Mouse (Mus musculus) spleen, adult 2 months (tissue): ENCODE results near the gene Lekr1.

Experiments
- CTCF ChIP-seq: fragments of 200-500 bp; IDR thresholded peaks from 2 replicates; pipeline ENCODE4 v1.5.1; 2011; ENCODE audit warnings: mild to moderate bottlenecking, inconsistent platforms; ENCODE audit not compliant: insufficient read depth, insufficient read length, insufficient replicate concordance; ENCODE audit errors: extremely low read depth
- POLR2A ChIP-seq: fragments of 200-500 bp; IDR thresholded peaks from 2 replicates; pipeline ENCODE4 v1.6.1; 2011; ENCODE audit warnings: low read depth, low read length, inconsistent platforms

- TF ChIP-seq POLR2A (no peak), CTCF (no peak)
Observed at GRCm38 (mm10) chr3:65633604-65634003, 32.4 kb upstream of the Lekr1 start.
